Mouse (Mus musculus) testis, adult 2 months (tissue): Measurements from ENCODE around the gene H2al1d. TPM values are rescaled to one million over a fixed set of nuclear protein-coding genes. Genes with fewer than 3 reads are reported as not detected.
"Not testable (repeated sequence)": the region's sequence is repeated elsewhere in the genome, so short reads cannot be mapped to it uniquely, and the experiment has no call there.

ENCODE experiments used
- H3K27ac ChIP-seq: fragments of 200-500 bp; 2 replicates; pipeline ENCODE4 v1.5.1; 2012; ENCODE audit warnings: low read depth, low read length; ENCODE audit not compliant: control insufficient read depth, insufficient read depth
- H3K27me3 ChIP-seq: fragments of 200-500 bp; 2 replicates; pipeline ENCODE4 v1.6.1; 2012; ENCODE audit warnings: mild to moderate bottlenecking, low read length, moderate library complexity; ENCODE audit not compliant: control insufficient read depth, insufficient read depth
- H3K36me3 ChIP-seq: fragments of 200-500 bp; 2 replicates; pipeline ENCODE4 v1.6.1; 2012; ENCODE audit warnings: mild to moderate bottlenecking, low read length; ENCODE audit not compliant: control insufficient read depth, insufficient read depth
- H3K4me1 ChIP-seq: fragments of 200-500 bp; 2 replicates; pipeline ENCODE4 v1.6.1; 2012; ENCODE audit warnings: low read length; ENCODE audit not compliant: control insufficient read depth, insufficient read depth
- H3K4me3 ChIP-seq: fragments of 200-500 bp; 2 replicates; pipeline ENCODE4 v1.5.1; 2012; ENCODE audit warnings: low read depth, mild to moderate bottlenecking, low read length, moderate library complexity, mixed read lengths; ENCODE audit not compliant: control insufficient read depth
- CTCF ChIP-seq: fragments of 200-500 bp; IDR thresholded peaks from 2 replicates; pipeline ENCODE4 v1.5.1; 2012; ENCODE audit warnings: low read depth, mild to moderate bottlenecking, inconsistent platforms, low read length, moderate library complexity; ENCODE audit not compliant: control insufficient read depth, insufficient read depth, insufficient replicate concordance
- POLR2A ChIP-seq: fragments of 200-500 bp; IDR thresholded peaks from 2 replicates; pipeline ENCODE4 v1.6.1; 2012; ENCODE audit warnings: low read depth, mild to moderate bottlenecking, inconsistent platforms, low read length, moderate library complexity; ENCODE audit not compliant: control insufficient read depth
- polyA plus RNA-seq: library from polyadenylated mRNA; depleted of rRNA; stranded (reverse); fragments of >200 nt; gene quantifications from 2 replicates; pipeline ENCODE4 v1.2.3, GENCODE M21; 2012; rRNA removed

H2al1d gene
- not detected in 2 replicates for polyA plus RNA-seq

GRCm38 (mm10) chrX:11308524-11308923 is at the start of gene H2al1d:
TSS of gene H2al1d (plus strand) at chrX:11308824.
- not testable (repeated sequence) for H3K27me3 ChIP-seq, H3K4me3 ChIP-seq, H3K27ac ChIP-seq, H3K4me1 ChIP-seq, H3K36me3 ChIP-seq

- no peaks in the 10 kb centered on the region for H3K4me1 ChIP-seq
- H3K4me3 ChIP-seq, result no peak overlapping the region
- TF ChIP-seq CTCF (no peak), POLR2A (no peak)
- H3K27ac ChIP-seq, result no peak overlapping the region
- H3K36me3 ChIP-seq, result no peaks in the 10 kb centered on the region
- H3K27me3 ChIP-seq, result no peaks in the 10 kb centered on the region
Observed at GRCm38 (mm10) chrX:11264918-11265317, 43.7 kb upstream of the H2al1d start.

GRCm38 (mm10) chrX:11267791-11268190 is 40.8 kb upstream of the H2al1d start:
- H3K27me3 ChIP-seq, result no peaks in the 10 kb centered on the region
- H3K27ac ChIP-seq, result no peak overlapping the region
- H3K36me3 ChIP-seq, result no peaks in the 10 kb centered on the region
- no peaks in the 10 kb centered on the region for H3K4me1 ChIP-seq
- no peak overlapping the region for H3K4me3 ChIP-seq
- TF ChIP-seq CTCF, result no peak
- TF ChIP-seq POLR2A, result no peak

GRCm38 (mm10) chrX:11269074-11269473 is 39.5 kb upstream of the H2al1d start:
- Histone ChIP-seq H3K4me3 (no peak overlapping the region), H3K27ac (no peak overlapping the region), H3K36me3 (no peaks in the 10 kb centered on the region), H3K27me3 (no peaks in the 10 kb centered on the region), H3K4me1 (no peaks in the 10 kb centered on the region)
- no peak for TF ChIP-seq CTCF

- H3K4me3 ChIP-seq, result no peak overlapping the region
- TF ChIP-seq POLR2A, result no peak
- no peak for TF ChIP-seq CTCF
- no peaks in the 10 kb centered on the region for H3K4me1 ChIP-seq
- no peak overlapping the region for H3K27ac ChIP-seq
- H3K36me3 ChIP-seq, result no peaks in the 10 kb centered on the region
- H3K27me3 ChIP-seq, result no peaks in the 10 kb centered on the region
Observed at GRCm38 (mm10) chrX:11273190-11273589, 35.4 kb upstream of the H2al1d start.

- TF ChIP-seq CTCF (no peak), POLR2A (no peak)
- no peak overlapping the region for H3K27ac ChIP-seq
- no peaks in the 10 kb centered on the region for H3K4me1 ChIP-seq
- no peak overlapping the region for H3K4me3 ChIP-seq
- no peaks in the 10 kb centered on the region for H3K36me3 ChIP-seq
- H3K27me3 ChIP-seq, result no peaks in the 10 kb centered on the region
Observed at GRCm38 (mm10) chrX:11277083-11277482, 31.5 kb upstream of the H2al1d start.

- no peaks in the 10 kb centered on the region for H3K27me3 ChIP-seq
- no peak overlapping the region for H3K27ac ChIP-seq
- no peaks in the 10 kb centered on the region for H3K4me1 ChIP-seq
- H3K36me3 ChIP-seq, result no peaks in the 10 kb centered on the region
- no peak overlapping the region for H3K4me3 ChIP-seq
- TF ChIP-seq CTCF (no peak), POLR2A (no peak)
Observed at GRCm38 (mm10) chrX:11280741-11281140, 27.9 kb upstream of the H2al1d start.

- Histone ChIP-seq H3K36me3 (no peaks in the 10 kb centered on the region), H3K27ac (no peak overlapping the region), H3K27me3 (no peaks in the 10 kb centered on the region), H3K4me1 (no peaks in the 10 kb centered on the region), H3K4me3 (no peak overlapping the region)
- TF ChIP-seq POLR2A (no peak), CTCF (no peak)
Observed at GRCm38 (mm10) chrX:11288306-11288882, 20.2 kb upstream of the H2al1d start.
